Mouse (Mus musculus) liver, adult 2 months (tissue): ENCODE data around the gene Kcnb1.

Experiments
- CTCF ChIP-seq: fragments of 200-500 bp; IDR thresholded peaks from 2 replicates; pipeline ENCODE4 v1.5.1; 2011; ENCODE audit warnings: low read depth, low read length, control low read depth
- POLR2A ChIP-seq: fragments of 200-500 bp; IDR thresholded peaks from 2 replicates; pipeline ENCODE4 v1.6.1; 2011; ENCODE audit warnings: low read length, control low read depth; ENCODE audit not compliant: insufficient read depth; ENCODE audit errors: extremely low read depth

DNA sequence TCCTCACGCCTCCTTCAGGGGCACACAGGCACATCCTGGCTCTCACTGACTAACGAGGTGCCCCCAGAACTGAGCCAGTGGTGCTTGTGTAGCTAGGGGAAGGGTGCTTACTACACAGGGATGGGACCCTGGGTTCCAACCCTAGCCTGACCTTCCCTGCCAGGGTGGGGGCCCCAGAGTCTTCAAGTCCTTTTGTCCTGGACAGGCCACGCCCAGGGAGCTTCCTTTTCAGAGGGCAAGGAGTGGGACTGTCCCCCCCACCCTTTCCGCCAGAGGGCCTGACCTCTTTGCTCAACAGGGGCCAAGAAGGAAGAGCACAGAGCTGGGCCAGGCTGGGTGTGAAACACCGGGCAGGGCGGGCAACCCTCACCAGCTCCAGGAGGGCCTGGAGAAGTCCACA is 68.7 kb downstream of the Kcnb1 start:
- TF ChIP-seq CTCF (no peak), POLR2A (no peak)
